Mouse (Mus musculus) left cerebral cortex, postnatal 10 days (tissue): Measurements from ENCODE around the gene Mrpl54. TPM values are rescaled to one million over a fixed set of nuclear protein-coding genes. Genes with fewer than 3 reads are reported as not detected.
"Not testable (repeated sequence)": the region's sequence is repeated elsewhere in the genome, so short reads cannot be mapped to it uniquely, and the experiment has no call there.

Source experiments
- DNase-seq, 2 experiments: peaks; one replicate each; pipeline ENCODE4 v3.0.0; 2021 to 2022; ENCODE audit warnings: low spot score in 2 of 2, mixed read lengths in 1 of 2; ENCODE audit errors: extremely low spot score in 1 of 2
- intact Hi-C: fragments of 180-260 bp; cut with DNase I; formaldehyde crosslinking; loops from one replicate; pipeline ENCODE4 v1.15.1; 2025
- microRNA-seq: library from miRNA; unstranded; fragments of <30 nt; microRNA quantifications from one replicate; pipeline ENCODE4 v1.2.0, GENCODE M21; 2022
- total RNA-seq, 2 experiments: library from RNA; stranded (reverse); gene quantifications; 2 replicates each; pipeline ENCODE4 v1.2.3; 2021

The Mrpl54 gene
- total RNA-seq, 2 experiments from 2014 or later: 47.8 to 52.7 TPM

DNA sequence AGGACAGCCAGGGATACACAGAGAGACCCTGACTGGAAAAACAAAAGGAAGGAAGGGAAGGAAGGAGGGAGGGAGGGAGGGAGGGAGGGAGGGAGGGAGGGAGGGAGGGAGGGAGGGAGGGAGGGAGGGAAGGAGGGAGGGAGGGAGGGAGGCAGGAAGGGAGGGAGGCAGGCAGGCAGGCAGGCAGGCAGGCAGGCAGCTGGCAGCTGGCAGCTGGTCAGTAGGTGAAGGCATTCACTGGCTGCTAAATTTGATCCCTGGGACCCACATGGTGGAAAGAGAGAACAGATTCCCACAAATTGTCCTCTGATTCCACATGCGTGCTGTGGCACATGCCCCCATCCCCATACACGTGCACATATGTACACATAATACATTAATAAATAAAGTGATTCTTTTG, 28.1 kb downstream of the Mrpl54 start:
- intact Hi-C loops: no loop called here
- DNase-seq: no peak

DNA sequence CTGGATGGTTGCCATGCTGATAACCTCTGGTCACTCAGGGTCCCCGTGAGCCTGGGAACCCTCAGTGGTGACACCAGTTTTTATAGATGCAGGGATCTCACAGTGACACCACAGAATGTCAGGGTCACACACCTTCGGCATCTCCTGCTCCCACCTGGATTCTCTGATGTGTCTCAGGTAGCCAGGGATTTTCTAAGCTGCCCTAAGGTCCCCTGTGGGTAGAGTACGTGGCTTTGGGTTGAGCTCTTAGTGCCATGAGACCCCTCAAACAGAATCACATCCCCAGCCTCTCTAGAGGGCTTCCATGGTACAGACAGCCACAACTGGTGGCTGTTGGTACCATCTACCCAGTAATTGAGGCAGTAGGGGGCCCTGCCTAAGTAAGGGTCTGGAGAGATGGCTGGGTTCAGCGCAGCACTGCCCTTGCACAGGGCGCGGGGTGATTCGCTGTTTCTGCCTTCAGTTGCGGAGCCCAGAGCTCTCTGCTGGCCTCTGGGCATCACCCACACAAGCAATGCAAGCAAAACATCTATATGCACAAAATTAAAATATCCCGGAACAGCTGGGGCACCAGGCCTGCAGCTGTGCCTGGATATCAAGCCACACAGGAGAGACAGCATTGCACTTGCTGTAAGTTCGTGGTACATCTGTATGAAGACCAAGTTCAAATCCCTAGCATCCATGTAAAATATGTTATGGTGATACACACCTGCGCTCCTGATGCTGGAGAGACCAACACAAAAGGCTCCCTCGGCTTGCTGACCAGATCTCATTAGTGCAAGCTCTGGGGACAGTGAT, 30.1 kb downstream of the Mrpl54 start:
- intact Hi-C loops: no loop called here

DNA sequence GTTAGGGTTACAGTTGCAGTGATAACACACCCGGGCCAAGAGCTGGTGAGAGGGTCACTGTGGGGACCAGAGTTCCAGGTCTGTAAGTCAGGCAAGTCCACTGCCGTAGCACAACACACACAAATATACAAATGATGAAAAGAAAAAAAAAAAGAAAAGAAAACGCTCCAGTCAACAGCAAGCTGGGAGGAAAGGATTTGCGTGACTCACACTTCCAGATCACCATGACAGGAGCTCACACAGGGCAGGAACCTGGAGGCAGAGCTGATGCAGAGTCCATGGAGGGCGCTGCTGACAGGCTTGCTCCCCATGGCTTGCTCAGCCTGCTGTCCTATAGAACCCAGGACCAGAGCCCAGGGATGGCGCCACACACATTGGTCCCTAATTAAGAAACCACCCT, 32.5 kb downstream of the Mrpl54 start:
- DNase-seq: no peak
- intact Hi-C loops: no loop called here

More for the DNA sequence above, 30.1 kb downstream of the Mrpl54 start:
- DNase-seq: peak in 1 of 2 experiments; percentile 22

DNA sequence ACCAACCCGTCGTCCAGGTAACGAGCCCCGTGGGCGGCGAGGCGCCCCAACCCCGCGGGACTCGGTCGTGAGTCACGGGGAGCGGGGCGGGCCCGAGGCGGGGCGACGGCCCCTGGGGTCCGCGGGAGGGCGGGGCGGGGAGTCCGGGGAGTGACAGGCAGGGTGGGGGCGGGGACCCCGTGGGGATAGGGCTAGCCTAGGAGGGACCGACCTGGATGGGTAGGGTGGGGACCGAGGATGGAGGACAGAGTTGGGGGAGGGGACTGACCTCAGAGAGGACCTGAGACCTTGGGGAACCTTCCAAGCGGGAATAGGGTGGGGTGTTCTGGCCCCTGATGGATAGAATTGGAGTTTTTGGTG, 33.5 kb downstream of the Mrpl54 start:
- no peak for DNase-seq
- intact Hi-C loops: no loop called here

DNA sequence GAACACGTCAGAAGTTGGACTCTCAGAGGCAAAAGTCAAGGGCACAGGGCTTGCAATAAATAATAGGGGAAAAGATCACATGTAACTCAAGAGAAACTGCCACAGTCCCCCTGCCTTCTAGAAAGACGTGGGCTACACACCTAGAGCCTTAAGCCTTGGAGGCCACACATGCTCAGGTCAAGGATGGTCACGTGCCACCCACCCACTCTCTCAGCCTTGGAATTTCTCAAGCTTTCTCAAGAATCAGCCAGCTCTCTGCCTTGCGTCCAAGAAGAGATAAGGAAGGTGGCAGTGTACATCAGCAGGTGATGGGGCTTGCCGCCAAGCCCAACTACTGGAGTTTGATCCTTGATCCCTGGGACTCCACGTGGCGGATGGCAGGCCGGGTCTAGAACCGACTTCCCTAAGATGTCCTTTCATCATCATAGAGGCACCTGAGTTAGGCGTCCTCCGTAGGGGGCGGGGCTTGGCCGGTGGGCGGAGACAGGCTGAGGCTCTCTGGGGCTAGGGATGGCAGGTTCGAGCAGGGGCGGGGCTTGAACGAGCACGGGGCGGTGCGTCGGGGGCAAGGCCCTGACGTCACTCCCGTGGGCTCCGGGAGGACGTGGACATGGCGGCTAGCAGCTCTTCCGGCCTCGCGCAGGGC, 34.0 kb downstream of the Mrpl54 start, which contains the start of gene Zfr2:
Gene Zfr2 (plus strand): TSS at position 576 of the 646 bp plus-strand sequence.
- intact Hi-C loops: no loop called here
- DNase-seq: peak; percentile 92 to 95

DNA sequence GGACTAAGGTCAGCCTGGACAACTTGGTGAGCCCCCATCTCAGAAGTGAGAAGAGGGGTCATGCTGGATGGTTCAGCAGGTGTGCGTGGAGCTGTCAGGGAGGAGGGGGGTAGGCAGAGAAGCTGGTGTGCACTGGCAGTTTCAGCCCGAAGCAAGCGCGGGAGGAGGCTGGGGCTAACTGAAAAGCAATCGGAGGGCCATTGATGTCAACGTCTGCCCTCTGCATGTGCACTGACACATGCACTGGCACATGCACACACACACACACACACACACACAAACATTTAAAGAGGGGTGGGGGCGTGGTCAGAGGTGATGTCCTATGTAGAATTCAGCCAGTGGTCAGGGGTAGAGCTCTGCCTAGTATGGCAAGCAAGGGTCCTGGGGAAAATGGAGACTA, 35.3 kb downstream of the Mrpl54 start:
- no peak for DNase-seq
- intact Hi-C loops: no loop called here

DNA sequence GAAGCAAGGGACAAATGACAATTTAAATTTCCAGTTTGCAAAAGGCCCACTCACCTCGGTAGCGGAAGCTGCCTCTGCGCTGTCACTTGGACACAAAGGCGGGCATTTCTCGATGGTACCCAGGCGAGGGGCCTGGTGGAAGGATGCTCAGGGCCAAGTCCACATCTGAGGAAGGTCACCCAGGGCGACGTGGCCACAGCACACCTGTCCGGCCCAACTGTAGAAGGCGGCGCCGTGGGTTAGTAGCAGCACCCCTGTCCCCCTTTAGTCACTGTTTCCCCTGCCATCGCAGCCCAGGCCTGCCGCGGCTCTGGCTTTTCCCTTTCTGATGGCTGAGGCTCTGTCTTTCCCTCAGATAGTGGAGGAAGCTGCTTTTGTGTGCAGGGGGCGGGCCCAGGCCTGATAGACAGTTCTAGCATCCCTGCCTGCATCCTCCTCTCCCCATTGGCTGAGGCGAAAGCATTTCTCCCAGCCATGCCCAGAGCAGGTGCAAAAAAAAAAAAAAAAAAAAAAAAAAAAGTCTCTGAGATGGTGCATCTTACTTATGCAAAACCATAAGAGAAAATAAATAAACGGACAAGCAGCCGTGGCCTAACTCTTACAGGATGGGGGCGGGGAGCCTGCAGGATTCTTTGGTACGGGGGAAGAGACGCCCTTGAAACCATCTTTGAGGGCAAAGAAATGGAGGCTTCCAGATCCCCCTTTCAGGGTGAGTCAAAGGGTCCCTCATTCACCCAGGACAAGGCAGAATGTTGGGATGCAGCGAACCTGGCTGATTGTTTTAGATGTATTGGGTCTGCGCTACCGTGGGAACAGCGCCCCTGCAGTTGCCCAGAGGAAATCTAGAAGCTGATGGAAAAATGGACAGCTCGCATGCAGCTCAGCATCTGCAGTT, 36.0 kb downstream of the Mrpl54 start, which contains the start of gene Atcay:
Gene Atcay (minus strand): TSS at position 396 of the 895 bp plus-strand sequence.
- intact Hi-C loops: no loop called here
- DNase-seq: peak; percentile 82 to 84

DNA sequence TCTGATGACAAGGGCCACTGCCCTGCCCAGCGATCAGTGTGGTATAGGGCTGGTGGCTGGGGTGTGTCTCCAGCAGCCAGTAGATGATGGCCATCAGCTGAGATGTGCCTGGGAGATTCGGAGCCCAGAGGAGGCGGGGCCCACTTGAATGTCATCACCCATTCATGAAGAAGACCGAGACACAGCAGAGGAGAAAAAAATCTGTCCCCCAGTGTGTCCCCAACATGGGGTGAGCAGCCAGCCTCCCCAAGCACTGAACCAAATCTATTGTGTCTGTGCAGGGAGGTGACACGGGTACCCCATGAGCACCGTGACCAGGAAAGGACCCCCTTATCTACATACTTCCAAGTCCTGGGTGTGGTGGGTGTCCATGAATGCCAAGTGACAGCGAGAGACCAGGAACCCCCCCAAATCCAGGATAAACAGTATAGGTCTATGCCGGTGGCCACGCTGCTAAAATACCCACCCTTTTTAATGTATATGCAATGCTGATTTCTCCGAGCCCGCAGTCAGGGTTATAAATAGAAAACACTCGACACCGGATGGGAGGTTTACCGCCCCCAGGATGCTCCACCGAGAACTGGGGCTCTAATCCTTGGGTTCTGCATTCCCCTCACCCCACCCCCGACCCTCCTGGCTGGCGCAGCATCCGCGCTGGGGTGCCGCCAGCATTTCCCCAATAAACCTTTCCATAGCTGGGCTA, 36.8 kb downstream of the Mrpl54 start:
- intact Hi-C loops: no loop called here
- peak in 1 of 2 experiments; percentile 57 for DNase-seq

DNA sequence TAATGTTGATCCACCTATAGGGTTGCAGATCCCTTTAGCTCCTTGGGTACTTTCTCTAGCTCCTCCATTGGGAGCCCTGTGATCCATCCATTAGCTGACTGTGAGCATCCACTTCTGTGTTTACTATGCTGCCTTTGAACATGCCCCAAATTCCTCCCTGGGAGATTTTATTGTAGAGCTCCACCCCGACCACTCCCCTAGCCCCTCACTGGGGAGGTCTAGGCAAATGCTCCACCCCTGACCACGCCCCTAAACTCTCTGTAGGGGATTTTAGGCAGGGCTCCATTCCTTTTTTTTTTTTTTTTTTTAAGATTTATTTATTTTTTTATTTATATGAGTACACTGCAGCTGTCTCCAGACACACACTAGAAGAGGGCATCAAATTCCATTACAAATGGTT, 43.0 kb downstream of the Mrpl54 start:
- intact Hi-C loops, DNase-seq: not testable (repeated sequence)

DNA sequence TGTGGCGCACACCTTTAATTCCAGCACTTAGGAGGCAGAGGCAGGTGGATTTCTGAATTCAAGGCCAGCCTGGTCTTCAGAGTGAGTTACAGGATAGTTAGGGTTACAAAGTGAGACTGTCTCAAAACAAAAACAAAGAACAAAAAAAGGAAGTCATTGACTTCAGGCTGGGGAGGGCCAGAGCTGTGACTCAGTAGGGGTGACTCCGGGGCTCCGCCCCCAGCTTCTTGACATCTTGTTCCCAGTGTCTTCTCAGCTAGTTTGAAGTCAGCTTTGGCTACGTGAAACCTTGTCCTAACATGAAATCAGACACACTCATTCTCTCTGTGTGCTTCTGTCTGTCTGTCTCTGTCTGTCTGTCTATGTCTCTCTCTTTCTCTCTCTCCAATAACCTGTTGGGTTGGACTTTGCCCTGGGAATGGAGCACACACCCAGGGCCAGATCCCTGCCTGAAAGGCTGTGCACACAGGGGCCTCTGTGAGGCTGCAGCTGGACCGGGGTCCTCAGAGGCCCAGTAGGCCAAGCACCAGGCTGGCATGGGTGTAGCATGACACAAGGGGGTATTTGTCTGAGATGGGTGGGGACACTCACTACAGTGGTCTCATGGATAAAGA, 45.2 kb downstream of the Mrpl54 start:
- no peak for DNase-seq
- intact Hi-C loops: no loop called here

DNA sequence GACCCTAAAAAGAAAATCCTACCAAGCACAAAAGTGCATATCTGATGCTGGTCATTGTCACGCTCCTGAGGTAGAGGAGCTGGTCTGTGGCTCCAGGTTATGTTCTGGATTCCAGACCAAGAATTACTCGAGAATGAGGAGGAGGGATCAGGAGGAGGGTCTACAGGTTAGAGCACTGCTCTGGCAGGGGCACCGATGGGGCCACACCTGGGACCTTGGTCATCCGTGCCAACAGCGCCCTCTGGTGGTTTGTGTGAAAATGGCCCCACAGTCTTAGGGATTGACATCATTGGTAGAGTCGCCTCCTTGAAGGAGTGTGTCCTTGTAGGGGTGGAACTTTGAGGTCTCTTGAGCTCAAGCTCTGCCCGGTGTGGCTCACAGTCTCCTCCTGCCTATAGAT, 48.8 kb downstream of the Mrpl54 start:
- intact Hi-C loops: no loop called here
- DNase-seq: peak in 1 of 2 experiments; percentile 70

DNA sequence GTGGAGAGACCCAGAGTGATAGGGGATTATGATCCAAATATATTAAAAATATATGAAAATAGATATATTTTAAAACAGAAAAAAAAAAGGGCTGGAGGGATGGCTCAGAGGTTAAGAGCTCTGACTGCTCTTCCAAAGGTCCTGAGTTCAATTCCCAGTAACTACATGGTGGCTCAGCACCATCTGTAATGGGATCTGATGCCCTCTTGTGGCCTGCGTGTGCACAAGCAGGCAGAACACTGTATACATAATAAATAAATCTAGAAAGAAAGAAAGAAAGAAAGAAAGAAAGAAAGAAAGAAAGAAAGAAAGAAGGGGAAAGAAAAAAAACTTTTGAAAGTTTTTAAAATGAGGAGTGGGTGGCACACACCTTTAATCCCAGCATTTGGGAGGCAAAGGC, 49.5 kb downstream of the Mrpl54 start:
- intact Hi-C loops, DNase-seq: not testable (repeated sequence)

DNA sequence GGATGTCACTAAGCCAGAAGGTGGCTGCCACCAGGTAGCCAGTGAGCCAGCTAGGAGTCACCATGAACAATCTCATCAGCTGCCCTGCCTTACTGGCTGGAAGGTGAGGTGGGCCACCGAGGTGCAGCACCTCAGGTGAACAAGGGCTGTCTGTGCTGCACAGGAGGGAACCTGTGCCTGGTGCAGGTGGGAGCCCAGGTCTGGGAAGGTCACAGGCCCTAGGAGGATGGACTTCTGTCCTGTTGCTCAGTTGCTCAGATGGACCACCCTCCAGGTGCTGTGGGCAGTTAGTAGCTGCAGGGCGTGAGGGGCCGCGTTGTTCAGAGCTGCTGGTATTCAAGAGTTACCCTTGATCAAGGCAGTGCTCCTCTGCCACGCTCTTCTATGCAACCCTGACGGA, 49.9 kb downstream of the Mrpl54 start:
- intact Hi-C loops: no loop called here
- no peak for DNase-seq

DNA sequence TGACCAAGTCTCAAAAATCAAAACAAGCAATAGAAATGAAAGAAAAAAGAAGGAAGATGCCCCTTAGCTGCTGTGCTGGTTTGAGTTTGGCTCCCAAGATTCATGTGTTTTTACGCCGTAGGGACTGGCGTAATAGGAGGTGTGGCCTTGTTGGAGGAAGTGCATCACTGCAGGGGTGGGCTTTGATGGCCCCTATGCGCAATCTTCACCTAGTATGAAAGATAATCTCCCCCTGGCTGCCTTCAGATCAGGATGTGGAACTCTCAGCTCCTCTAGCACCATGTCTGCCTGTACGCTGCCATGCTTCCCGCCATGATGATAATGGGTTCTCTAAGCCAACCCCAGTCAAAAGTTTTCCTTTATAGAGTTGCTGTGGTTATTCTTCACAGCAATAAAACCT, 50.5 kb downstream of the Mrpl54 start:
- intact Hi-C loops: no loop called here
- DNase-seq: no peak

Small RNA genes within 50 kb of the gene (microRNA-seq; reads per million reads assigned to microRNA genes)
- gene Mir3057: 43.1 reads per million, percentile 49 among the genes with 10 or more reads in this experiment

Other genes with a start within 250 kb of the Mrpl54 start
- gene Diras1, start 241.3 kb downstream of the Mrpl54 start, total RNA-seq: 100 to 1,000 TPM; 105 to 120 TPM
- gene Slc39a3, start 229.5 kb downstream of the Mrpl54 start, total RNA-seq: 10 to 100 TPM; 65.2 to 67.8 TPM
- 100 to 1,000 TPM; 187 to 196 TPM for gene Sgta, start 206.8 kb downstream of the Mrpl54 start, total RNA-seq
- gene Thop1, start 196.9 kb downstream of the Mrpl54 start, total RNA-seq: 10 to 100 TPM; 53.8 to 54.9 TPM
- under 1 TPM; 0.28 to 0.30 TPM for gene Creb3l3, start 168.1 kb downstream of the Mrpl54 start, total RNA-seq
- gene Map2k2, start 161.0 kb downstream of the Mrpl54 start, total RNA-seq: 100 to 1,000 TPM; 127 to 130 TPM
- gene Zbtb7a, start 131.7 kb downstream of the Mrpl54 start, total RNA-seq: 10 to 100 TPM; 38.7 to 42.6 TPM
- 10 to 100 TPM; 24.3 to 25.8 TPM for gene Pias4, start 99.0 kb downstream of the Mrpl54 start, total RNA-seq
- 1,000 to 10,000 TPM; 1,077 to 1,083 TPM for gene Eef2, start 90.3 kb downstream of the Mrpl54 start, total RNA-seq
- gene Dapk3, start 83.9 kb downstream of the Mrpl54 start, total RNA-seq: 10 to 100 TPM; 64.1 to 72.7 TPM
- not detected for gene 4930442H23Rik, start 83.1 kb downstream of the Mrpl54 start, total RNA-seq
- gene Nmrk2, start 64.9 kb downstream of the Mrpl54 start, total RNA-seq: not detected
- gene Atcay, start 36.1 kb downstream of the Mrpl54 start, total RNA-seq: 100 to 1,000 TPM; 209 to 222 TPM
- 10 to 100 TPM; 62.2 to 63.5 TPM for gene Zfr2, start 33.8 kb downstream of the Mrpl54 start, total RNA-seq
- 100 to 1,000 TPM; 223 to 225 TPM for gene Matk, start 14.0 kb downstream of the Mrpl54 start, total RNA-seq
- 10 to 100 TPM; 23.7 to 32.6 TPM for gene Apba3, start within 50 bp of the Mrpl54 start, total RNA-seq
- under 1 TPM; 0.39 to 0.49 TPM for gene Tjp3, start 24.6 kb upstream of the Mrpl54 start, total RNA-seq
- 100 to 1,000 TPM; 336 to 340 TPM for gene Pip5k1c, start 26.0 kb upstream of the Mrpl54 start, total RNA-seq
- gene Cactin, start 54.2 kb upstream of the Mrpl54 start, total RNA-seq: 10 to 100 TPM; 26.4 to 26.7 TPM
- 1 to 10 TPM; 1.1 to 2.1 TPM for gene Tbxa2r, start 61.8 kb upstream of the Mrpl54 start, total RNA-seq
- under 1 TPM; 0.39 to 0.49 TPM for gene Gipc3, start 76.3 kb upstream of the Mrpl54 start, total RNA-seq
- 10 to 100 TPM; 18.3 to 20.3 TPM for gene Hmg20b, start 83.5 kb upstream of the Mrpl54 start, total RNA-seq
- 10 to 100 TPM; 32.8 to 35.9 TPM for gene Mfsd12, start 90.6 kb upstream of the Mrpl54 start, total RNA-seq
- gene 4930404N11Rik, start 98.9 kb upstream of the Mrpl54 start, total RNA-seq: 1 to 10 TPM; 1.2 to 1.7 TPM
- gene Fzr1, start 111.6 kb upstream of the Mrpl54 start, total RNA-seq: 10 to 100 TPM; 85.7 to 94.7 TPM
- gene Dohh, start 117.5 kb upstream of the Mrpl54 start, total RNA-seq: 10 to 100 TPM; 79.3 to 83.5 TPM
- gene Gm48551, start 117.5 kb upstream of the Mrpl54 start, total RNA-seq: 1 to 10 TPM; 3.4 to 5.0 TPM
- gene Gm48552, start 122.1 kb upstream of the Mrpl54 start, total RNA-seq: 1 to 10 TPM; 2.5 to 3.5 TPM
- 1 to 10 TPM; 2.0 to 2.2 TPM for gene Smim24, start 126.1 kb upstream of the Mrpl54 start, total RNA-seq
- 10 to 100 TPM; 40.7 to 44.6 TPM for gene Nfic, start 188.7 kb upstream of the Mrpl54 start, total RNA-seq
- gene Celf5, start 215.8 kb upstream of the Mrpl54 start, total RNA-seq: 100 to 1,000 TPM; 287 to 297 TPM
- gene Ncln, start 229.5 kb upstream of the Mrpl54 start, total RNA-seq: 100 to 1,000 TPM in 1 of 2 experiments, 10 to 100 TPM in 1; 94.8 to 102 TPM
- gene S1pr4, start 233.2 kb upstream of the Mrpl54 start, total RNA-seq: under 1 TPM; 0.18 to 0.28 TPM